Mouse (Mus musculus) fat pad, adult 2 months (tissue): ENCODE measurements around the gene Cerk.
"Not testable (repeated sequence)": the region's sequence is repeated elsewhere in the genome, so short reads cannot be mapped to it uniquely, and the experiment has no call there.

Source experiments
- DNase-seq: peaks from one replicate; pipeline ENCODE4 v3.0.0-alpha.2; 2011; ENCODE audit warnings: low read depth, low spot score; ENCODE audit errors: extremely low read depth

The Cerk gene

GRCm38 (mm10) chr15:86212193-86212592 is 26.3 kb upstream of the Cerk start:
- DNase-seq: not testable (repeated sequence)

DNA sequence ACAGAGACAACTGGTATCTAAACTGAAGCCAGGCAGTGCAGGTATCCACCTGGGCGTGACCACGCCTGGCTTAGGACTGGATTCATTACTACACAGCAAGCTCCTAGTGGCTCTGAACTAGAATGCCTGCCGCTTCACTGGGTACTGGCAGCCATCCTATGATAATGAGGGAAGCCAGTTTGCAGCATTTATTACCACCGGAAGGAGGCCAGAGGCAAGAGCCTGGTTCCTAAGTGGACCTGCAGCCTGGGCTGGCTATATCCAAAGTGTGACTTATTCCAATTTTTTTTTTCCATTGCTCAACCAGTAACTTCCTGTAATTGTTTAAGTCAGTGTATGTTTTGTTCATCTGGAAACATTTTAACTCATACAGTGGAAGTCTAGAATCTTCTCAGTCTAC is 20.4 kb upstream of the Cerk start:
- no peak for DNase-seq

DNA sequence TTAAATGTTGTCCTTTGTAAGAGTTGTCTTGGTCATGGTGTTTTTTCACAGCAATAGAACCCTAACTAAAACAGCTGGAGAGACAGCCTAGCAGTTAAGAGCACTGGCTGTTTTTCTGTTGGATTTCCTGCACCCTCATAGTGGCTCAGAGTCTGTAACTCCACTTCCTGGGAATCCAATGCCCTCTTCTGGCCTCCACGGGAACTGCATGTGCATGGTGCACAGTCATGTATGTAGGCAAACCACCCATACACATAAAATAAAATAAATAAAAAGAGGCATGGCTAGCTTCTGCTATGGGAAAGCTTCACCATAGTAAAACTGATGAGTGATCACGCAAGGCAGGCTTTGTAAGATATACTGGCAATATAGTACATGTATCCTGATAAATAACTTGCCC is 19.4 kb upstream of the Cerk start:
- no peak for DNase-seq

- DNase-seq: no peak
Measured at GRCm38 (mm10) chr15:86203942-86204561, 18.1 kb upstream of the Cerk start.

GRCm38 (mm10) chr15:86203292-86203793 is 17.4 kb upstream of the Cerk start:
- DNase-seq: no peak

DNA sequence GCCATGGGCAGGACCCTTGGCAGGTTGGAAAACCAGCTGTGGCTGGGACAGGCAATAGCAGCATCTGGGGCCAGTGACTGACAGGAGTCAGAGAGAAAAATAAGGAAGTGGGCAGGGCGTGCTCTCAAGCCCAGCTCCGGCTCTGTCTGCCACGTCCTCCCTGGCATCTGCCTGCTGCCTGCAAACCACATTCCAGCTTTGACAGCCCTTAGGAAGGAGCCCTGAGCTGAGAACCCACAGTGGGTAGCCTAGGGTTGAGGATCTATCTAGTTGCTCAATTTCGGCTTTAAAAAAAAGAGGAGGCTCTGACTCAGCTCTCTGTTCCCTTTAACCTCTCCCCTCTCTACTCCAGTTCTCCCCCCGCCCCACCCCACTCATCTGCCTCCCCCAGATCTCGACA is 16.7 kb upstream of the Cerk start:
- DNase-seq: no peak

GRCm38 (mm10) chr15:86201696-86202330 is 15.9 kb upstream of the Cerk start:
- no peak for DNase-seq

DNA sequence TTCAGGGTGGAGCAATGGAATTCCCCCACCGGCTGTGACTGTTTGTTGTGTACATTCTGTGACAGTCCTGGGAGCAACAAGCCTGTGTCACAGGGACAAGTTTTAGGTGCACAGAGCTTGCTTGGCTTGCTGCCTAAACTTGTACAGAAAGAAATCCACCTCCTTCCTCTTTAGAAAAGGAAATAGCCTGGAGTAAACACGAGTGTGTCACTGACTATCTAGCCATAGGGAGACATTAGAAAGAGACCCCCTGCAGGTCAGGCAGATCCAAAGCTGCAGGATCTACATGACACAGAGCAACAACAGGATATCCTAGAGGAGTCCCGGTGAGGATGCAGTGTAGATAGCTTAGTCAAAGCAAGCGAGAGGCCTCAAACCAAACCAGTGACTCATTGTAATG is 15.2 kb upstream of the Cerk start:
- DNase-seq: no peak

DNA sequence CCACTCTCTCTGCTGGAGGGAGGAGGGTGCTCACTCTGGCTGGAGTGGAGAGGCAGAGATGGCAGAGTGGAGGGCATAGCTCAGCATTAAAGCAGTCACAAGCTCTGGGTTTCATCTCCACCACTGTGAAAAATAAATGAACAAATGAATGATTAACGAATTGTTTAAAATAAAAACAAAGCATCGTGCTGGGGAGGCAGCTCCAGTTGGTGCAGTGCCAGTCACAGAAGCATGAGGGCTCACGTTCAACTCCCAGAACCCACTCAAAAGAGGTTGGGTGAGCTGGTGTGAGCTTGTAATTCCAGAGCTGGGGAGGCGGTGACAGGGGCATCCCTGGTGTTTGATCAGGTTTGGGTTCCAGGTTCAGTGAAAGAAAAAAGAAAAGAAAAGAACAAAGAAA is 14.2 kb upstream of the Cerk start:
- no peak for DNase-seq

DNA sequence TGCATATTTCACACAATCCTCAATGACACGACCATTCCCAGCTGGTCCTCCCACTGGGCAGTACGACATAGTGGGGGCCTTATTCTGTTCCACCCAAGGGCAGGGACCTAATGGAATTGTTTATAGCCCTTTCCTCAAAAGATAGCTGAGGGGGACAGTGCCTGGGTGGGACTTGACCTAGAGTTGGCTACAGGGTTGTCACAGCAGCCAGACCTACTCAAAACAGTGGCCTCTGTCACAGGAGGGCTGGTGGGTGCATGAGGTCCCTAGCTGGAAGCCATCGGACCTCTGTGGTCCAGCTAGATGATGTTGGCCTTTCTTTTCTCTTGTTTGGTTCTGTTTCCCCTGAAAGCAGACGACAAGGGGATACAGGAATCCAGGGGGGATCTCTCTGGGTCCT is 13.5 kb upstream of the Cerk start:
- no peak for DNase-seq

GRCm38 (mm10) chr15:86199052-86199451 is 13.1 kb upstream of the Cerk start:
- no peak for DNase-seq

DNA sequence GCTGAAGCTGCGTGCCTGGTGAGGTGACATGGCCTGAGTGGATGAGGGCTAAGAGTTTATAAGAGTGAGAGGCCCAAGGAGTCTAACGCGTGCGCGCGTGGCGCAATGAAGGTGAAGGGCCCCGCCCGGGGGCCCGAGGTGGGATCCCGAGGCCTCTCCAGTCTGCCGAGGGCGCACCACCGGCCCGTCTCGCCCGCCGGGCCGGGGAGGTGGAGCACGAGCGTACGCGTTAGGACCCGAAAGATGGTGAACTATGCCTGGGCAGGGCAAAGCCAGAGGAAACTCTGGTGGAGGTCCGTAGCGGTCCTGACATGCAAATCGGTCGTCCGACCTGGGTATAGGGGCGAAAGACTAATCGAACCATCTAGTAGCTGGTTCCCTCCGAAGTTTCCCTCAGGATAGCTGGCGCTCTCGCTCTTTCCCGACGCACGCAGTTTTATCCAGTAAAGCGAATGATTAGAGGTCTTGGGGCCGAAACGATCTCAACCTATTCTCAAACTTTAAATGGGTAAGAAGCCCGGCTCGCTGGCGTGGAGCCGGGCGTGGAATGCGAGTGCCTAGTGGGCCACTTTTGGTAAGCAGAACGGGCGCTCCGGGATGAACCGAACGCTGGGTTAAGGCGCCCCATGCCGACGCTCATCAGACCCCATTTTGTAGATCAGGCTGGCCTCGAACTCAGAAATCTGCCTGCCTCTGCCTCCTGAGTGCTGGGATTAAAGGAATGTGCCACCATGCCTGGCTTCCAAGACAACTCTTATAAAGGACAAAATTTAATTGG is 8.9 kb upstream of the Cerk start:
- not testable (repeated sequence) for DNase-seq

- no peak for DNase-seq
Measured at GRCm38 (mm10) chr15:86191933-86192332, 6.0 kb upstream of the Cerk start.

- no peak for DNase-seq
Measured at GRCm38 (mm10) chr15:86191505-86191904, 5.6 kb upstream of the Cerk start.

DNA sequence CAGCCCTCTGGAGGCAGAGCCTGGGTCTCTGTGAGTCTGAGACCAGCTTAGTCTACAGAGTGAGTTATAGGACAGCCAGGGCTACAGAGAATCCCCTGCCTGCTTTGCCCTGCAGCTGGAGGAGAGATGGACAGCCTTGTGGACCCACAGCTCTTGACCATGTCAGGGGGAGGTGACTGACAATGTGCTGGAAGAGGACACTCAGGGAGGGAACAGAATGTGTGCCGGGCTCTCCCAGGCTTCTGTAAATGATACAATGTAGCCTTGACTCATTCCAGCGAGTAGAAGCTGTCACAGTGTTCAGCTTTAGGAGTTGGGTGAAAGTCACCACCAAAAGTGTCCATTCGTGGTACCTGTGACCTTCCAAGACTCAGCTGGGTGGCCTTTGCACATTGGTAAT is 4.4 kb upstream of the Cerk start:
- no peak for DNase-seq

- DNase-seq: no peak
Measured at GRCm38 (mm10) chr15:86188746-86189470, 3.0 kb upstream of the Cerk start.

DNA sequence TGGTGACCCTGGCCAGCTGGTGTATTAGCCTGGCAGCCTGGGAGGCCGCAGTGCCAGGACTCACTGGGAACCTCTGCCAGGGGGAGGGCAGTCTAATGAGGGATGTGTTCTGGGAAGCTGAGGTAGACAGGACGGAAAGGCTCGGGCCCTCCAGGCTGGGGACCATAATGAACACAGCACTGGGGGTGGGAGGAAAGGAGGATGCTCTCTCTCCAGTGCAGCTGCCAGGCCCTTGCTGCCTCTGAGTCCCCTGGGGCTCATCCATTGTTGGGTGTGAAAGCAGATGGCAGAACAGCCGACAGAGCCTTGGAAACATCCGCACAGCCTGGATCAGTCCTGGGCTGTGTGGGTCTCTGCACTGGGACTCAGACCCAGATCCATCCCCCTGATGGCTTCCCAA is 2.2 kb upstream of the Cerk start:
- no peak for DNase-seq

DNA sequence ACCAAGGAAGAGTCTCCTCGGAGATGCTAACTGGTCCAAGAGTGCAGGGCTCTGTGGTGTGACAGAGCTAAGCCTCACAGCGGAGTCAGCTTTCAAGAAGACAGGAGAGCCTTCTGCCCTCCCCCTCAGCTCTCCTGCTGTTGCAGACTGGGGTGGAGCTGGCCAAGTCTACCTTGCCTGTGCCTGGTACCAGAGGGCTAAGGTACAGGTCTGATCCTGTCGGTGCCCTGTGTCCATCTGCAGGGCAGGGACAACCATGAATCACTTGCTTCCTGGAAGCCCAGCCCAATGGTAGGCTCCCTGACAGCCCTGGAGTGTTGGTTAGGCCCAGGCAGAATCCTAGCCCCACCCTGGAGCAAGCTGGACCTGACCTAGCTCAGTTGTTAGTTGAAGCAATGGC is 745 bp upstream of the Cerk start:
- no peak for DNase-seq

DNA sequence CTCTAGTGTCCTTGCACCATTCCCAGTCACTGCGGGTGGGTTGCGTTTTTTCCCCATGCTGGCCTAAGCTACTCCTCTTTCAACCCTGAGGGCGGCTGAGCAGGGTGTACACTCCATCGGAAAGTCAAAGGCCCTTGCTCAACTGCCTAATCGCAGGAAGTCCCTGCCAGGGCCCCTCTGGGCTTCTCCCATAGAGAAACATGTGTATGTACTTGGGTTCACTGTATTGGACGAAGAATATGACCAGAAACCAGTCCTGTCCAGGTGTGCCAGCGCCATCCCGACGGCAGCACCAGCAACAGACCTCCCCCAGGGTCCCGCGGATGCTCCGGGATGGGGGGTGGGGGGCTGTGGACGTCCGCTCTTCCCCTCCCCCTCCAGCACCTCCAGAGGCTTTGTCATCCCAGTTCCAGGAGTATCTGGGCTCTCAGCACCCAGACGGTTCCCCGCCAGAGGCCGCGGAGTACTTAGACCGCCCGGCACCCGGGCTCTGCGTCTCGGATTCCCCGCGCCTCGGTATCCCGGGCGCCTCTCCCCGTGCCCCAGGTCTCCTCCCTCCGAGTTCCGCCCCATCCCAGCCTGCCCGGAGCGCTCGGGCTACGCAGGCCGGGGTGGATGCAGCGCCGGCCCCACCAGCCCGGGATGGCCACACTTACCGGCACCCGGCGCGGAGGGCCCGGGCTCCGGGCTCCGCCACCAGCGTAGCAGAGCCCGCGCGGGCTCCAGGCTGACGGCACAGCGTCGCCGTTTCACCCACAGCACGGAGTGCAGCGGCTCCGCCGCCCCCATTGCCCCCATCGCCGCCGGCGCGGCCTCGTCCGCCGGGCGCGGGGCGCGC is 871 bp downstream of the Cerk start:
- DNase-seq: no peak

- no peak for DNase-seq
Measured at GRCm38 (mm10) chr15:86184071-86184470, 1.9 kb downstream of the Cerk start.

GRCm38 (mm10) chr15:86183484-86183883 is 2.5 kb downstream of the Cerk start:
- no peak for DNase-seq
